Mouse (Mus musculus) C2C12 (cell line): ENCODE data around the gene Ndufaf2.

Experiments used
- CEBPB ChIP-seq: IDR thresholded peaks from one replicate; pipeline ENCODE4 v1.6.1; 2011; ENCODE audit warnings: low read depth, mild to moderate bottlenecking, control low read depth, moderate library complexity
- CTCF ChIP-seq: IDR thresholded peaks from one replicate; pipeline ENCODE4 v1.5.1; 2011; ENCODE audit not compliant: control insufficient read depth, insufficient read depth, insufficient read length
- FOSL1 ChIP-seq: IDR thresholded peaks from one replicate; pipeline ENCODE4 v1.8.0; 2011; ENCODE audit warnings: mild to moderate bottlenecking, low read length; ENCODE audit not compliant: poor library complexity, insufficient read depth, severe bottlenecking
- MAX ChIP-seq: IDR thresholded peaks from one replicate; pipeline ENCODE4 v1.6.1; 2011; ENCODE audit warnings: mild to moderate bottlenecking, control low read depth
- MYOD1 ChIP-seq: IDR thresholded peaks from one replicate; pipeline ENCODE4 v1.6.1; 2011; ENCODE audit warnings: low read depth; ENCODE audit not compliant: control insufficient read depth, insufficient read length
- MYOG ChIP-seq: IDR thresholded peaks from one replicate; pipeline ENCODE4 v1.6.1; 2011; ENCODE audit not compliant: control insufficient read depth, insufficient read length; ENCODE audit errors: extremely low read depth
- USF1 ChIP-seq: IDR thresholded peaks from one replicate; pipeline ENCODE4 v1.6.1; 2011; ENCODE audit warnings: low read depth, mild to moderate bottlenecking, control low read depth, moderate library complexity

GRCm38 (mm10) chr13:108060286-108060885 lies 98.0 kb downstream of the Ndufaf2 start:
- TF ChIP-seq CTCF (no peak), MAX (no peak), CEBPB (no peak), USF1 (no peak), MYOG (no peak), FOSL1 (no peak), MYOD1 (no peak)
